Mouse (Mus musculus) embryonic facial prominence, embryonic 13.5 days (tissue): ENCODE measurements around the gene Gm5039. TPM values are rescaled to one million over a fixed set of nuclear protein-coding genes. Genes with fewer than 3 reads are reported as not detected.
A peak's percentile ranks its signal among the peaks of the same experiment; 100 is the strongest.
"Not testable (repeated sequence)": the region's sequence is repeated elsewhere in the genome, so short reads cannot be mapped to it uniquely, and the experiment has no call there.

ENCODE experiments used
- ATAC-seq: fragments of 200-750 bp; cut with Nextera tagmentation; 2 replicates; pipeline ENCODE4 v1.8.0; 2017; ENCODE audit warnings: low read depth; ENCODE audit not compliant: insufficient number of reproducible peaks, insufficient read depth, low FRiP score, low TSS enrichment
- H3K27ac ChIP-seq: fragments of 300-500 bp; sonication (generic); 2 replicates; pipeline ENCODE4 v1.5.1; 2015; ENCODE audit warnings: moderate library complexity, mild to moderate bottlenecking, inconsistent platforms
- H3K27me3 ChIP-seq: fragments of 300-500 bp; sonication (generic); 2 replicates; pipeline ENCODE4 v1.6.1; 2015; ENCODE audit warnings: mild to moderate bottlenecking, inconsistent platforms
- H3K36me3 ChIP-seq: fragments of 300-500 bp; sonication (generic); 2 replicates; pipeline ENCODE4 v1.6.1; 2015; ENCODE audit warnings: mild to moderate bottlenecking, inconsistent platforms
- H3K4me1 ChIP-seq: fragments of 300-500 bp; sonication (generic); 2 replicates; pipeline ENCODE4 v1.6.1; 2015; ENCODE audit warnings: inconsistent platforms
- H3K4me2 ChIP-seq: fragments of 300-500 bp; sonication (generic); 2 replicates; pipeline ENCODE4 v1.6.1; 2015; ENCODE audit warnings: moderate library complexity, mild to moderate bottlenecking, inconsistent platforms
- H3K4me3 ChIP-seq: fragments of 300-500 bp; sonication (generic); 2 replicates; pipeline ENCODE4 v1.5.1; 2015; ENCODE audit warnings: mild to moderate bottlenecking, inconsistent platforms
- H3K9ac ChIP-seq: fragments of 300-500 bp; sonication (generic); 2 replicates; pipeline ENCODE4 v1.6.1; 2015; ENCODE audit warnings: mild to moderate bottlenecking, inconsistent platforms
- H3K9me3 ChIP-seq: fragments of 300-500 bp; sonication (generic); 2 replicates; pipeline ENCODE4 v1.6.1; 2016; ENCODE audit warnings: inconsistent platforms
- WGBS: fragments of 180-500 bp; shearing (Covaris S2); methylation state at CpG from one replicate; pipeline ENCODE4 v1.1.7; 2015; ENCODE audit warnings: mixed read lengths; 5-methylcytosine and 5-hydroxymethylcytosine counted together
- polyA plus RNA-seq: library from polyadenylated mRNA; unstranded; fragments of >200 nt; fragmentation: Nextera tagmentation; extraction: Ambion mirVana; gene quantifications from 2 replicates; pipeline ENCODE4 v1.2.1, GENCODE M21; 2015

Gene Gm5039
- polyA plus RNA-seq: not detected in 2 replicates

- ATAC-seq, H3K4me1 ChIP-seq, H3K4me2 ChIP-seq, H3K4me3 ChIP-seq, H3K9ac ChIP-seq, H3K36me3 ChIP-seq, H3K27ac ChIP-seq, H3K27me3 ChIP-seq, H3K9me3 ChIP-seq: not testable (repeated sequence)
- 96% methylated on average over 2 of the region's 2 CpGs for WGBS
These were observed at the start of gene Gm5039 for GRCm38 (mm10) chr12:88323926-88324325. Gene Gm5039 (minus strand): TSS chr12:88324026.

GRCm38 (mm10) chr12:88372018-88372417 is 48.2 kb upstream of the Gm5039 start:
- 75% methylated on average over 5 of the region's 5 CpGs for WGBS
- no peaks in the 10 kb centered on the region for H3K9me3 ChIP-seq
- H3K9ac ChIP-seq: no peak overlapping the region
- H3K4me3 ChIP-seq: no peak overlapping the region
- no peaks in the 10 kb centered on the region; the same call in 1 of the 2 replicates for H3K36me3 ChIP-seq
- ATAC-seq: no peak; the same call in 1 of the 2 replicates
- no peak overlapping the region for H3K27ac ChIP-seq
- H3K27me3 ChIP-seq: no peaks in the 10 kb centered on the region
- H3K4me1 ChIP-seq: no peaks in the 10 kb centered on the region
- no peak overlapping the region for H3K4me2 ChIP-seq

GRCm38 (mm10) chr12:88370321-88370720 is 46.5 kb upstream of the Gm5039 start:
- not testable (repeated sequence) for H3K36me3 ChIP-seq, H3K4me3 ChIP-seq, H3K4me2 ChIP-seq, H3K4me1 ChIP-seq, ATAC-seq, H3K9ac ChIP-seq, H3K27ac ChIP-seq, H3K27me3 ChIP-seq, H3K9me3 ChIP-seq
- 0% methylated on average over 1 of the region's 1 CpGs for WGBS

GRCm38 (mm10) chr12:88369690-88370089 is 45.9 kb upstream of the Gm5039 start:
- not testable (repeated sequence) for H3K27me3 ChIP-seq, H3K9me3 ChIP-seq, ATAC-seq, H3K4me2 ChIP-seq, H3K36me3 ChIP-seq, H3K4me3 ChIP-seq, H3K9ac ChIP-seq, H3K27ac ChIP-seq, H3K4me1 ChIP-seq
- WGBS: 80% methylated on average over 4 of the region's 4 CpGs

- Histone ChIP-seq H3K4me2 (no peak overlapping the region), H3K4me3 (no peak overlapping the region), H3K27ac (no peak overlapping the region), H3K27me3 (no peaks in the 10 kb centered on the region), H3K9me3 (no peaks in the 10 kb centered on the region), H3K36me3 (no peaks in the 10 kb centered on the region; the same call in 1 of the 2 replicates), H3K9ac (no peak overlapping the region), H3K4me1 (no peaks in the 10 kb centered on the region)
- WGBS: 84% methylated on average over 4 of the region's 4 CpGs
- ATAC-seq: no peak
These were observed 44.8 kb upstream of the Gm5039 start for GRCm38 (mm10) chr12:88368618-88369017.

- Histone ChIP-seq H3K27ac (no peak overlapping the region), H3K27me3 (no peaks in the 10 kb centered on the region), H3K4me1 (no peaks in the 10 kb centered on the region), H3K9ac (no peak overlapping the region), H3K9me3 (no peaks in the 10 kb centered on the region), H3K4me2 (no peak overlapping the region), H3K4me3 (no peak overlapping the region), H3K36me3 (no peaks in the 10 kb centered on the region; the same call in 1 of the 2 replicates)
- WGBS: 84% methylated on average over 4 of the region's 4 CpGs
- ATAC-seq: no peak
These were observed 43.8 kb upstream of the Gm5039 start for GRCm38 (mm10) chr12:88367673-88368072.

GRCm38 (mm10) chr12:88361120-88361445 is 37.3 kb upstream of the Gm5039 start:
- Histone ChIP-seq H3K36me3 (no peaks in the 10 kb centered on the region), H3K4me2 (peak overlapping the region; percentile 72), H3K4me3 (peak overlapping the region; percentile 64), H3K27me3 (no peaks in the 10 kb centered on the region), H3K9ac (peak overlapping the region; percentile 76), H3K4me1 (peaks cover 9% of the 10 kb centered on the region), H3K27ac (peak overlapping the region; percentile 51; the same call in 1 of the 2 replicates), H3K9me3 (no peaks in the 10 kb centered on the region)
- 48% methylated on average over 9 of the region's 9 CpGs for WGBS
- no peak for ATAC-seq

- Histone ChIP-seq H3K4me1 (peaks cover 9% of the 10 kb centered on the region), H3K36me3 (no peaks in the 10 kb centered on the region), H3K4me2 (peak within 1 kb of the TSS; percentile 72), H3K4me3 (peak within 1 kb of the TSS; percentile 64), H3K27me3 (no peaks in the 10 kb centered on the region), H3K9ac (peak within 1 kb of the TSS; percentile 76), H3K27ac (peak within 1 kb of the TSS; percentile 51), H3K9me3 (no peaks in the 10 kb centered on the region)
- under 1% methylated on average over 38 of the region's 38 CpGs for WGBS
- peak; percentile 86 for ATAC-seq
These were observed 36.8 kb upstream of the Gm5039 start, which contains the start of gene Adck1 for GRCm38 (mm10) chr12:88360441-88361119. Gene Adck1 (plus strand): TSS chr12:88360554.

- Histone ChIP-seq H3K9me3 (no peaks in the 10 kb centered on the region), H3K27me3 (no peaks in the 10 kb centered on the region), H3K36me3 (no peaks in the 10 kb centered on the region), H3K4me1 (peaks cover 4% of the 10 kb centered on the region; the same call in 1 of the 2 replicates), H3K27ac (no peak overlapping the region), H3K4me3 (peak overlapping the region; percentile 34), H3K9ac (peak overlapping the region; percentile 60), H3K4me2 (peak overlapping the region; percentile 56)
- ATAC-seq: 0 out of 2 replicates have a peak, but pooled peaks have one; percentile 52
- WGBS: 12% methylated on average over 41 of the region's 41 CpGs
These were observed 30.4 kb upstream of the Gm5039 start for GRCm38 (mm10) chr12:88354182-88354702.

- H3K27ac ChIP-seq, H3K4me1 ChIP-seq, H3K36me3 ChIP-seq, H3K4me2 ChIP-seq, H3K4me3 ChIP-seq, ATAC-seq, H3K27me3 ChIP-seq, H3K9me3 ChIP-seq, H3K9ac ChIP-seq: not testable (repeated sequence)
- 40% methylated on average over 2 of the region's 2 CpGs for WGBS
These were observed 17.5 kb upstream of the Gm5039 start for GRCm38 (mm10) chr12:88341286-88341685.

GRCm38 (mm10) chr12:88336662-88337413 is 13.0 kb upstream of the Gm5039 start:
- H3K4me1 ChIP-seq, H3K4me3 ChIP-seq, H3K4me2 ChIP-seq, H3K36me3 ChIP-seq, H3K27me3 ChIP-seq, H3K9me3 ChIP-seq, H3K27ac ChIP-seq, H3K9ac ChIP-seq, ATAC-seq: not testable (repeated sequence)
- 68% methylated on average over 4 of the region's 4 CpGs for WGBS

GRCm38 (mm10) chr12:88314556-88314955 is 9.3 kb downstream of the Gm5039 start:
- Histone ChIP-seq H3K4me2 (no peak overlapping the region), H3K9me3 (no peaks in the 10 kb centered on the region), H3K27me3 (no peaks in the 10 kb centered on the region), H3K36me3 (no peaks in the 10 kb centered on the region), H3K9ac (no peak overlapping the region), H3K27ac (no peak overlapping the region), H3K4me1 (no peaks in the 10 kb centered on the region), H3K4me3 (no peak overlapping the region)
- ATAC-seq: no peak
- 83% methylated on average over 3 of the region's 3 CpGs for WGBS
